Mouse (Mus musculus) liver, embryonic 16.5 days (tissue): ENCODE measurements around the gene Prmt2. TPM values are rescaled to one million over a fixed set of nuclear protein-coding genes. Genes with fewer than 3 reads are reported as not detected.

Experiments
- ATAC-seq: fragments of 200-750 bp; cut with Nextera tagmentation; 2 replicates; pipeline ENCODE4 v1.8.0; 2017; ENCODE audit warnings: low read depth, mild to moderate bottlenecking, moderate number of reproducible peaks, moderate library complexity
- H3K27ac ChIP-seq: fragments of 300-500 bp; sonication (generic); 2 replicates; pipeline ENCODE4 v1.5.1; 2014; ENCODE audit warnings: mild to moderate bottlenecking, low read length
- H3K27me3 ChIP-seq: fragments of 300-500 bp; sonication (generic); 2 replicates; pipeline ENCODE4 v1.6.1; 2014; ENCODE audit warnings: low read depth, low read length, mixed read lengths; ENCODE audit not compliant: control insufficient read depth, insufficient read depth
- H3K36me3 ChIP-seq: fragments of 300-500 bp; sonication (generic); 2 replicates; pipeline ENCODE4 v1.6.1; 2014; ENCODE audit warnings: mild to moderate bottlenecking; ENCODE audit not compliant: control insufficient read depth, insufficient read depth
- H3K4me1 ChIP-seq: fragments of 300-500 bp; sonication (generic); 2 replicates; pipeline ENCODE4 v1.6.1; 2014; ENCODE audit warnings: low read depth, low read length, mixed read lengths; ENCODE audit not compliant: control insufficient read depth
- H3K4me2 ChIP-seq: fragments of 300-500 bp; sonication (generic); 2 replicates; pipeline ENCODE4 v1.6.1; 2014; ENCODE audit warnings: low read depth, low read length, mixed read lengths
- H3K4me3 ChIP-seq: fragments of 300-500 bp; sonication (generic); 2 replicates; pipeline ENCODE4 v1.5.1; 2014; ENCODE audit warnings: low read depth, mild to moderate bottlenecking, low read length
- H3K9ac ChIP-seq: fragments of 300-500 bp; sonication (generic); 2 replicates; pipeline ENCODE4 v1.6.1; 2014; ENCODE audit warnings: low read depth, low read length
- H3K9me3 ChIP-seq: fragments of 300-500 bp; sonication (generic); replicated peaks from 2 replicates; pipeline ENCODE4 v1.6.1; 2016; ENCODE audit warnings: low read length; ENCODE audit not compliant: control insufficient read depth
- WGBS: fragments of 180-500 bp; shearing (Covaris S2); extraction: QIAGEN DNeasy Blood & Tissue Kit; methylation state at CpG from one replicate; pipeline ENCODE4 v1.1.7; 2014; ENCODE audit not compliant: insufficient replicate concordance; 5-methylcytosine and 5-hydroxymethylcytosine counted together
- polyA plus RNA-seq: library from polyadenylated mRNA; unstranded; fragments of >200 nt; fragmentation: Nextera tagmentation; extraction: Ambion mirVana; gene quantifications from 2 replicates; pipeline ENCODE4 v1.2.1, GENCODE M21; 2015

The Prmt2 gene
- polyA plus RNA-seq, 1 experiment from 2014 or later, result 5.6 TPM

DNA sequence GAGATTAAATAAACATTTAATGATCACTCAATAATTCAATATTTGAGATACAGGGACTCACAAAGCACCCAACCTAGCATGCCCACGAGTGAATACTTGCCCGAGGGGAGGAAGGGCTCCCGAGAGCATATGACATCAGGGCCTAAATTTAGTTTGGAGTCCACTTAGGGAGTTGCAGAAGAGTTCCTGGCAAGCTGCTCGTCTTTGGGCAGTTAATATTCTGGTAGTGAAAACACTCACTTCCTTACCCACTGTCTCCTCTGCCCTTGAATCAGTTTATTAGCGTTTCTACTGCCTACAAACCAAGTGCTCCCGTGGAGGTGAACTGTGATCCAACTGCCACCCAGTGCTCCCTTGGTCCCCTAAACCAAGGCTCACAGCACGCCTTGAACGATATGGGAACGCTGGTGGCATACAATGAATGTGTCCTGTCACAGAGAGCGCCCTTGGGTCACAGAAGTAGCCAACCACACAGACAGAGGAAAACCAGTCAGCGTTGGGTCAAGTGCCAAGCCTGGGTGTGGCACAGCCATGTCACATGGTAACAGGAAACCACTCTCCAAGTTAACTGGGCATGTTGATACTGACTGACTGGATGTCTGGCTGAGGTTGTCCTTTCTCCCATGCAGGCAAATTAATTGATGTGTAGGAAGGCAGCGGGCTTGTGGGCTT, 20.2 kb upstream of the Prmt2 start:
- H3K27ac ChIP-seq, result no peak overlapping the region
- no peak for ATAC-seq
- H3K36me3 ChIP-seq, result no peaks in the 10 kb centered on the region
- no peaks in the 10 kb centered on the region; the same call in 1 of the 2 replicates for H3K4me1 ChIP-seq
- H3K27me3 ChIP-seq, result no peaks in the 10 kb centered on the region
- H3K4me3 ChIP-seq, result no peak overlapping the region
- H3K9me3 ChIP-seq, result no peaks in the 10 kb centered on the region
- 49% methylated on average over 12 of the region's 12 CpGs for WGBS
- no peak overlapping the region for H3K4me2 ChIP-seq
- no peak overlapping the region for H3K9ac ChIP-seq

DNA sequence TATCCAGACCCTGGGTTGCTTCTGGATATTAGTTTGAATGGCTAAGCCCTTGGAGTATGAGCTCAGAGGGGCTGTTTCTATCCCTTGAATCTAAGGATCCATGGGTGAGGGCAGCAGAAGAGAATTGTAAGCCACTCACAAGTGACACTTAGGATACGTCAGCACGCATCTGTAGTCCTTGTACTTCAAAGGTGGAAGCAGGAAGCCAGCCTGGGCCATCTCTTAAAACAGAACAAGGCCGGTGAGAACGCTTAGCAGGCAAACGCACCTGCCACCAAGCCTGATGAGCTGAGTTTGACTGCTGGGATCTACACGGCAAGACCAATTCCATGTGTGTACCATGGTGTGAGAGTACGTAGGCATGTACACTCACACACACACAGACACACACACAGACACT, 19.6 kb upstream of the Prmt2 start:
- Histone ChIP-seq H3K9ac (no peak overlapping the region), H3K9me3 (no peaks in the 10 kb centered on the region), H3K4me2 (no peak overlapping the region), H3K4me3 (no peak overlapping the region), H3K36me3 (no peaks in the 10 kb centered on the region), H3K4me1 (no peaks in the 10 kb centered on the region; the same call in 1 of the 2 replicates), H3K27me3 (no peaks in the 10 kb centered on the region), H3K27ac (no peak overlapping the region)
- ATAC-seq, result no peak
- WGBS, result 73% methylated on average over 7 of the region's 7 CpGs

DNA sequence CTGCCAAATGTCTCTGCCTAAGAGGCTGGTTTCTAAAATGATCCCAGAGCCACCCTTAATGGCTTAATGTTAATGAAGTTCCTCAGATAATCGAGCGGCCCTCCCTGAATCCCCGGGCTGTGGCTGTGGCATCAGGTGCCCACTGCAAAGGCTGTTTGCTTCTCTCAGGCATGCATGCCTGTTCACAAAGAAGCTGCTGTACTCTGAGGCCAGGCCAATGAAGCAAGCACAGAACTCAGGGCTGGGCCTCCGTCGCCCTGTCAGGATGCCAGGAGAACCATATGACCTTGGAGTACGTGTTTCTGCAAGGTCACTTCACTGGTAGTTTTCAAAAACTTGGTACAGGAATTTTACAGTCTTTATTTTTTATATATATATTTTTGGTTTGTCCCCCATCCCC, 18.0 kb upstream of the Prmt2 start:
- H3K4me3 ChIP-seq, result no peak overlapping the region
- no peak overlapping the region for H3K27ac ChIP-seq
- no peaks in the 10 kb centered on the region for H3K9me3 ChIP-seq
- H3K36me3 ChIP-seq, result no peaks in the 10 kb centered on the region
- no peaks in the 10 kb centered on the region for H3K27me3 ChIP-seq
- H3K4me2 ChIP-seq, result no peak overlapping the region
- ATAC-seq, result no peak
- no peak overlapping the region for H3K9ac ChIP-seq
- WGBS, result 58% methylated on average over 6 of the region's 6 CpGs
- no peaks in the 10 kb centered on the region for H3K4me1 ChIP-seq

DNA sequence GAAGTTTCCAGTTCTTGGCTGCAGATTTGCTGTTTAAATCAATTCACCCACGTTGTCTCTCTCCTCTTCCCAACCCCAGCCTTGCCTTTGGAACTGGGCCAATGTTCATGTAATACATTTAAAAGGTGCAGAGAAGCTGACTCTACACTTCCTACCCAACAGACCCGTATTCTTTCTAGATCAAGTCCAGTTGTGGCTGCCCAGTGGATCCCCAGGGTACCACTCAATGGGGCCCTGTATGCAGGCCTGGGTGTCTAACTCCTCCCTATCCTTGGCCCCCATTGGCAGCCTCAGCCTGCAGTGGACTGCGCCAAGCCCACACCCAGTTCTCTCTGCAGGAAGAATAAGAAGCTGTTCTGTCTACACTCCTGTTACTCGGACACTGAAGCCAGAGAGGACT, 15.9 kb upstream of the Prmt2 start, which contains the start of gene S100b:
Gene S100b (plus strand): TSS at position 318 of the 400 bp plus-strand sequence.
- no peak within 1 kb of the TSS for H3K9ac ChIP-seq
- no peaks in the 10 kb centered on the region for H3K27me3 ChIP-seq
- WGBS, result 51% methylated on average over 4 of the region's 4 CpGs
- no peak within 1 kb of the TSS for H3K27ac ChIP-seq
- H3K4me1 ChIP-seq, result no peaks in the 10 kb centered on the region
- H3K9me3 ChIP-seq, result no peaks in the 10 kb centered on the region
- ATAC-seq, result no peak
- H3K36me3 ChIP-seq, result no peaks in the 10 kb centered on the region
- H3K4me3 ChIP-seq, result no peak within 1 kb of the TSS
- no peak within 1 kb of the TSS for H3K4me2 ChIP-seq

DNA sequence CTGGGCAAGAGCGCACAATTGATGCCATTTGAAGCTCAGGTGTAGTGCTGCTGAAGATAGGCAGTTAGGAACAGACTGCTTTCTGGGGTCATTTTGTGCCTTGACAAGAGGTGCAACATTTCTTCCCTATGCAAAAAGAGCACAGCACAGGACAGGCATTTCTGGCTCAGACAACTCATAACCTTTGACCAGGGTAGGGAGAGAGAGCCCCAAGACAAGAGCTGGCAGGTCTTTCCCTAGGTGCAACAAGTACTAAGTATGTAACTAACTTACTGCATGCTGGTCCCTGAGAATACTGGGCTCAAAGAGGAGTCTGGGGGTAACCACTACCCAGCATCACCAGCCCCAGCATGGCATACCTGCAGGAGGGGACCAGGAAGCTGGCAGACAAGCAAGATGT, 15.4 kb upstream of the Prmt2 start:
- H3K27ac ChIP-seq, result no peak overlapping the region
- ATAC-seq, result no peak
- WGBS, result 83% methylated on average over 1 of the region's 1 CpGs

DNA sequence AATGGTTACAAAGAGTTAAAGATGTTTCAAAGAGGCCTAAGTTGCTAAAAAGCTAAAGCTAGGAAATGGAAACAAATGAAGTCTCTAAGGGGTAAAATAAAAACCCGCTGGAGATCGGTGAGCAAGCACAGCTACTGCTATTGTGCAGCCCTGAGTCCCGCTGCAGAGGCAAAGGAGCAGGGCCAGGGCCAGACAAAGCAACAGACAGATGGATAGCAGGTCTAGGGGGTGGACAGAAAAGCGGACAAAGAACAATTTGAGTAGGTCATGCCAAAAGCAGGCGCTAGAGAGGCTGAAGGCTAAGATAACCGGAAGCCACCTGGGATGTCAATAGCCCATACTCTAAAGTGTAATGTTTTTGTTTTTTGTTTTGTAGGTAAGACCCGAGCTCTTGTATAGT, 13.2 kb upstream of the Prmt2 start:
- H3K4me2 ChIP-seq, result no peak overlapping the region
- no peaks in the 10 kb centered on the region for H3K36me3 ChIP-seq
- no peak for ATAC-seq
- no peaks in the 10 kb centered on the region for H3K4me1 ChIP-seq
- H3K27me3 ChIP-seq, result no peaks in the 10 kb centered on the region
- WGBS, result 67% methylated on average over 7 of the region's 7 CpGs
- no peaks in the 10 kb centered on the region for H3K9me3 ChIP-seq
- no peak overlapping the region for H3K27ac ChIP-seq
- H3K4me3 ChIP-seq, result no peak overlapping the region
- no peak overlapping the region for H3K9ac ChIP-seq

More for the DNA sequence above, 15.4 kb upstream of the Prmt2 start:
- Histone ChIP-seq H3K9me3 (no peaks in the 10 kb centered on the region), H3K4me1 (no peaks in the 10 kb centered on the region), H3K27me3 (no peaks in the 10 kb centered on the region), H3K4me3 (no peak overlapping the region), H3K4me2 (no peak overlapping the region), H3K9ac (no peak overlapping the region), H3K36me3 (no peaks in the 10 kb centered on the region)

DNA sequence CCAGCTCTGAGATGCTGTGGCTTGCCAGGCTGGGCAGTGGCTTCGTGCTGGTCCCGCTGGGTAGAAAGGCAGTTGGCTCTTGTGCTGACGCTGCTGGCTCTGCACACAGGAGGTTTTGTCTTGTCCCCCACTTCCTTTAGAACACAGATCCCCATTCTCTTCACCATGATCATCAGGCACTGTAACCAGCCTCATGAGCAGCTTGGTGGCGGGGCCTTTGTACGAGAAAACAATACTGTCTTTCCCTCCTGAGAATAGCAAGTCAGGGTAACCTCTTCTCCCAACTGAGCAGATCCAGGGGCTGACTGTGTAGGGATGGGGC, 10.9 kb upstream of the Prmt2 start:
- no peaks in the 10 kb centered on the region for H3K9me3 ChIP-seq
- no peaks in the 10 kb centered on the region for H3K27me3 ChIP-seq
- 65% methylated on average over 5 of the region's 5 CpGs for WGBS
- ATAC-seq, result no peak
- H3K4me1 ChIP-seq, result no peaks in the 10 kb centered on the region
- H3K4me3 ChIP-seq, result no peak overlapping the region
- H3K4me2 ChIP-seq, result no peak overlapping the region
- H3K36me3 ChIP-seq, result no peaks in the 10 kb centered on the region
- no peak overlapping the region for H3K27ac ChIP-seq
- H3K9ac ChIP-seq, result no peak overlapping the region

DNA sequence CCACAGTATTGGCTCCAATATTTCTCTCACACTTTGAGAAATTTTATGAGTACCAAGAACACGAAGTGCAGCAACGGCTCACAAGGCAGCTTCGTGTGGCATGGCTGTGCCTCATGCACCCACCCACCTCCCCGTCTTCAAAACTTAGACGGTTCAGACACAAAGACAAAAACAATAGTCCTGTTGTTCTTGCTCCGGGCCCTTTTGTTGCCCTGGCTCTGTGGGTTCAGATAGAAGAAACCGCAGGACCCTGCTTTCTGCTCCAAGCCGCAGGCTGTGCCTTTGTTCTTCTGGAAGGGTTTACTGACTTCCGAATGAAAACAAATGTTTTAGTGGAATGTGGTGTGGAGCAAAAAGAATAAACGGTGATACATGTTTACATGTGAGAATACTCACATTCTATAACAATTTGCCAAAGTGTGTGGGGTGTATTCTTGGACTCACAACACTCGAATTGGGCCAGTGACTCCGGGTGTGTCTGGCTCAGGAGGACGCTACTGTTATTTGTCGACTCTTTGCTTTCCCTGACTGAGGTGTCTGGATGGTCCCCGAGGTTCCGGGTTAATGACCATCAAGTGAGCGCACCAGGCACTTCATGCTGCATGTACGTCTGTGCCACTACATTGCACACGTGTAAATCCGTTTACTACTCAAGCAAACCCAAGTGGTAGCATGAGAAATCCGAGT, 10.4 kb upstream of the Prmt2 start:
- no peaks in the 10 kb centered on the region for H3K9me3 ChIP-seq
- ATAC-seq, result no peak
- H3K9ac ChIP-seq, result no peak overlapping the region
- no peaks in the 10 kb centered on the region for H3K27me3 ChIP-seq
- H3K27ac ChIP-seq, result no peak overlapping the region
- H3K4me2 ChIP-seq, result no peak overlapping the region
- H3K4me1 ChIP-seq, result no peaks in the 10 kb centered on the region
- WGBS, result 61% methylated on average over 21 of the region's 21 CpGs
- H3K36me3 ChIP-seq, result no peaks in the 10 kb centered on the region
- H3K4me3 ChIP-seq, result no peak overlapping the region

DNA sequence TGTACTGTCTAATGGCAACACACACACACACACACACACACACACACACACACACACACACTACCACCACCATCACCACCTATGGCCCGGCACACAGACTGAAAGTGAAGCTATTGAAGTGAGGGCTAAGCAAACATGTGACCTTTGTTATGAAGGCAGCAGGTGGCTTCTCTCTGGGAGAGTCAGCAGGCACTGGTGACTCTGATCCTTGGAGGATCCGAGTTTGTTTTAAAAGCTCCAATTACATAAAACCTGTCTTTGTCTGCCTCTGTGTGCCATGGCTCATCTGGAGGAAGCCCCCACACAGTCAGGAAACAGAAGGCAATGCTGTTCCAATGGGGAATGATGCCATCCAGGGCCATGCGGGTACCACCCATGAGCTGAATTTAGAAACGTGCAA, 8.9 kb upstream of the Prmt2 start:
- Histone ChIP-seq H3K4me2 (no peak overlapping the region), H3K36me3 (no peaks in the 10 kb centered on the region), H3K9ac (no peak overlapping the region), H3K27me3 (no peaks in the 10 kb centered on the region), H3K27ac (no peak overlapping the region), H3K9me3 (no peaks in the 10 kb centered on the region), H3K4me1 (no peaks in the 10 kb centered on the region), H3K4me3 (no peak overlapping the region)
- ATAC-seq, result no peak
- WGBS, result 42% methylated on average over 4 of the region's 4 CpGs
